Mouse (Mus musculus) neural tube, embryonic 11.5 days (tissue): Measurements from ENCODE around the gene Mtr. TPM values are rescaled to one million over a fixed set of nuclear protein-coding genes. Genes with fewer than 3 reads are reported as not detected.
A peak's percentile ranks its signal among the peaks of the same experiment; 100 is the strongest.

Experiments
- ATAC-seq: fragments of 200-750 bp; cut with Nextera tagmentation; 2 replicates; pipeline ENCODE4 v1.8.0; 2017; ENCODE audit warnings: moderate number of reproducible peaks, mild to moderate bottlenecking, moderate TSS enrichment, moderate library complexity; ENCODE audit not compliant: insufficient read depth, low FRiP score, low TSS enrichment
- DNase-seq: peaks from one replicate; pipeline ENCODE4 v3.0.0-alpha.2; 2015; ENCODE audit warnings: low spot score
- H3K27ac ChIP-seq: fragments of 300-500 bp; sonication (generic); 2 replicates; pipeline ENCODE4 v1.5.1; 2014; ENCODE audit warnings: low read depth, mild to moderate bottlenecking, low read length
- H3K27me3 ChIP-seq: fragments of 300-500 bp; sonication (generic); 2 replicates; pipeline ENCODE4 v1.6.1; 2014; ENCODE audit warnings: mild to moderate bottlenecking, low read length, mixed read lengths; ENCODE audit not compliant: control insufficient read depth, insufficient read depth
- H3K36me3 ChIP-seq: fragments of 300-500 bp; sonication (generic); 2 replicates; pipeline ENCODE4 v1.6.1; 2014; ENCODE audit warnings: mild to moderate bottlenecking, low read length, moderate library complexity, mixed read lengths; ENCODE audit not compliant: control insufficient read depth, insufficient read depth
- H3K4me1 ChIP-seq: fragments of 300-500 bp; sonication (generic); 2 replicates; pipeline ENCODE4 v1.6.1; 2014; ENCODE audit warnings: low read length, mixed read lengths; ENCODE audit not compliant: control insufficient read depth, insufficient read depth
- H3K4me2 ChIP-seq: fragments of 300-500 bp; sonication (generic); 2 replicates; pipeline ENCODE4 v1.6.1; 2014; ENCODE audit warnings: low read depth, mild to moderate bottlenecking, moderate library complexity
- H3K4me3 ChIP-seq: fragments of 300-500 bp; sonication (generic); 2 replicates; pipeline ENCODE4 v1.5.1; 2014; ENCODE audit warnings: low read depth, low read length
- H3K9ac ChIP-seq: fragments of 300-500 bp; sonication (generic); 2 replicates; pipeline ENCODE4 v1.6.1; 2014; ENCODE audit warnings: mild to moderate bottlenecking, low read length
- H3K9me3 ChIP-seq: fragments of 300-500 bp; sonication (generic); 2 replicates; pipeline ENCODE4 v1.6.1; 2016; ENCODE audit warnings: low read length; ENCODE audit not compliant: control insufficient read depth
- WGBS: fragments of 180-500 bp; shearing (Covaris S2); extraction: QIAGEN DNeasy Blood & Tissue Kit; methylation state at CpG from one replicate; pipeline ENCODE4 v1.1.7; 2014; 5-methylcytosine and 5-hydroxymethylcytosine counted together
- polyA plus RNA-seq: library from polyadenylated mRNA; unstranded; fragments of >200 nt; fragmentation: Nextera tagmentation; extraction: Ambion mirVana; gene quantifications from 2 replicates; pipeline ENCODE4 v1.2.1, GENCODE M21; 2014

Gene Mtr
- polyA plus RNA-seq: 13.4 and 16.3 TPM in 2 replicates

DNA sequence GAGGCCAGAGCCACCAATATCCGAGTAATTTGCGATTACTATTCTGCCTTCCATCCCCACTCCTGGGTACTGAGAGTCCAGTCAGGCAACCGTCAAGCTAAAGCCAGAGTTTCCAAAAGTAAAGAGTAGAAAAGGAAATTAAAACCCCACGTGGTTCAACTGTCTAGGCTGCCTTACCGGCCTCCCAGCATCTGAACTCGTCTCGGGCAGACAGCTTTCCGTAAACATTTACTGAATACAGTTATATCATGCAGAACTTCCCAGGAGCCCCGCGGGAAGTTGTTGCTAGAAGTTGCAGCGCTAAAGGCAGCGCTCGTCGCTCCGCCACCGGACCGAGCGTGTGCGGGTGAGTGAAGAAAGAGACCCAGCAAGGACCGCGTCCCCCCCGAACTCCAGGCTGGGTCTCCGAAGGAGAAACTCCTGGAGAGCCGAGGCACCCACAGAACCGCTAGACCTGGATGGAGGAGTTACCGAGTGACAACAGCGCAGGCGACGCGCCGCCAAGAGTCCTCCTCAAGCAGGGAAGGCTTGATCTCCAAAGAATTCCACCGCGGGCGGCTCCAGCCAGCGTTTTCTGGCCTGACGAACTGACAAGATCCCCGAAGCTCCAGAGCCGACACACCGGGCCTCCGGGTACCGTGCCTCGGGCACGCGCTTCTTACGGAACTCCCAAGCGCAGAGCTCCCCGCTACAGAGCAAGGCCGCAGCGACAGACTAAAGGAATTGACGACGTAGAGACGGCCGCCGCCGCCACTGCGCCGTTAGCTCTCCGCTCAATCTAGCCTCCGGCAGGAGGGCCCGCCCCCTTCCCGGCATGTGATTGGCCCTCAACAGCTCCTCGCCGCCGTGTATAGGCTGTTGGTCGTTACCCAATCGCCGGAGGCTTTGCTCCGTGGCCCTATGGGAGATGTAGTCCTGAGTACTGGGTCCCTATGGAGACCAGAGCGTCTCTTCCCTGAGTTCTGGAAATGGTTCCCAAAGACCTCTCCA is at the start of gene Mtr:
Gene Mtr (minus strand): TSS at position 723 of the 990 bp plus-strand sequence.
- H3K27ac ChIP-seq: peak within 1 kb of the TSS; percentile 72
- WGBS: under 1% methylated on average over 69 of the region's 69 CpGs
- peak within 1 kb of the TSS; percentile 68 for H3K4me2 ChIP-seq
- ATAC-seq (peak; percentile 100), DNase-seq (peak; percentile 96)
- peak within 1 kb of the TSS; percentile 83 for H3K9ac ChIP-seq
- peak within 1 kb of the TSS; percentile 82 for H3K4me3 ChIP-seq
- H3K36me3 ChIP-seq: no peaks in the 10 kb centered on the region
- H3K27me3 ChIP-seq: no peaks in the 10 kb centered on the region
- H3K9me3 ChIP-seq: no peaks in the 10 kb centered on the region
- peaks cover 10% of the 10 kb centered on the region; the same call in 1 of the 2 replicates for H3K4me1 ChIP-seq

DNA sequence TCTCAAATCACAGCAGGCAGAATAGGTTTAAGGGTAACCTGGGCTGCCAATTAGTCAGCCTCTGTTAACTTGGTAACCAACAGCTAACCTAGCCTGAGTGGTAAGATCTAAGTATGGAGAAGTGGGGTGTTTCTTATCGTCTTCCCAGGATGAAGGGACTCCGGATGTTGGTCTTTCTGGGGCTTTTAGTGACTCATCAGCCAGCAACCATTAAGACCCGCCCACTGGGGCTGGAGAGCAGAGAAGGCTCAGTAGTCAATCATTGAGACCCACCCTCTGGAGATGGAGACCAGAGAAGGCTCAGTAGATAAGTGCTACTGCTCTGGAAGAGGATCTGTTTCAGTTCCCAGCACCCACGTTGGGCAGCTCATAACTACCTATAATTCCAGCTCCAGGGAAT is 49.4 kb upstream of the Mtr start:
- DNase-seq (no peak), ATAC-seq (no peak)
- Histone ChIP-seq H3K27ac (no peak overlapping the region), H3K27me3 (no peaks in the 10 kb centered on the region), H3K4me3 (no peak overlapping the region), H3K36me3 (no peaks in the 10 kb centered on the region), H3K9me3 (no peaks in the 10 kb centered on the region), H3K4me1 (no peaks in the 10 kb centered on the region), H3K9ac (no peak overlapping the region), H3K4me2 (no peak overlapping the region)
- 80% methylated on average over 4 of the region's 4 CpGs for WGBS

DNA sequence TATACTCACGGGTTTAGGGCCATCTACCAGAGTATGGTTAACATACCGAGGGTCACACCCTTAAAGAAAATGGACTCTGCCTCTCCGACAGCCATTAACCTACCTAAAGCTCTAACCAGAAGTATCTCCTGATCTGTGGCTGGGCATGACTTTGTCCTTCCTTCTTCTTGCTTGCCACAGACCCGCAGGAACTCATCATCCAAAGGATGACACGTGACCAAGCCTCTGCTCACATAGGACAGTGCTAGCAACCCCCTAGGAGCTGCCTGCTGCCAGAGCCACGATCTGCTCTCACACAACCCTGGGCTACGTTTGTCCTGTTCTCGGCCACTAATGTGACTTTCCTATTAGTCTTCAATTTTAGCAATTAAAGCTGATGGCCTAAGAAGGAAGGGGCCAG is 47.6 kb upstream of the Mtr start:
- Histone ChIP-seq H3K27me3 (no peaks in the 10 kb centered on the region), H3K4me1 (no peaks in the 10 kb centered on the region), H3K9me3 (no peaks in the 10 kb centered on the region), H3K36me3 (no peaks in the 10 kb centered on the region), H3K27ac (no peak overlapping the region), H3K4me2 (no peak overlapping the region), H3K4me3 (no peak overlapping the region), H3K9ac (no peak overlapping the region)
- DNase-seq: no peak
- ATAC-seq: no peak
- WGBS: 90% methylated on average over 8 of the region's 8 CpGs

DNA sequence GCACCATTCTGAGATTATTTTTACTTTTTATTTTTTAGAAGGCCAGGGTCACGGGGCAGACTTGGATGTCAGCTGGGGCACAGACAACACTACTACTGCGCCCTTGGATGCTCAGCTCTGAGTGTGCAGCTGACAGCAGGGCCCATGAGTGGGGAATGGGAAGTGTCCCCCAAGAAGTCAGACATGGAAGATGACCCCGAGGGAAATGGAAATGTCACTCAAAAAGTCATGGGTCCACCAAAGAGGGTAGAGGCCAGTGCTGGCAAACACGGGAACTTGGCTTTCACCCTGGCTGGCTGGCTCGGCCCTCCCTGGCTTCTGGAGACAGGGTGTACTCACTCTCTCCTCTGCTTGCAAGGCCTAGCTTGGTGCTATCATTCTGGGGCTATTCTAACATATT is 47.1 kb upstream of the Mtr start:
- Histone ChIP-seq H3K36me3 (no peaks in the 10 kb centered on the region), H3K4me3 (no peak overlapping the region), H3K4me2 (no peak overlapping the region), H3K27ac (no peak overlapping the region), H3K9me3 (no peaks in the 10 kb centered on the region), H3K9ac (no peak overlapping the region), H3K27me3 (no peaks in the 10 kb centered on the region), H3K4me1 (no peaks in the 10 kb centered on the region)
- DNase-seq (no peak), ATAC-seq (no peak)
- 84% methylated on average over 5 of the region's 5 CpGs for WGBS

DNA sequence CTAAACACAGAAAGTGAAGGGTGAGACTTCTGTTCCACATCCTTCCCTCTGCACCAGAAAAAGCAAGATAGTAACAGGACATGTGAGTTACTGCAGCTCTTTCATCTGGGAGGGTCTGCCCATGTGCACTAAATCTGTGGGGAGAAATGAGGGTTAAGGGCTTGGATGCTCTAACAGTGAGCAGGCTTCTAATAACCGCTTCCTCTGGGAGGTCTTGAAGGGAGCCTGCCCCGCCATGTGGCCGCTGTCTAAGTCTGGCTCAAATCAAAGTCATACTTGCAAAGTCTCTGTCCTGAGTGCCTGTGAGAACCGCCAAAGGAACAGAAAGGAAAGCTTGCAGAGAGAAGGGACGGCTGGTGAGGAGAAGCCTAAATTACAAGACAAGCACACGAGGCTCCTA is 39.9 kb upstream of the Mtr start:
- Histone ChIP-seq H3K27ac (no peak overlapping the region), H3K4me1 (no peaks in the 10 kb centered on the region), H3K27me3 (no peaks in the 10 kb centered on the region), H3K4me3 (no peak overlapping the region), H3K36me3 (no peaks in the 10 kb centered on the region), H3K9ac (no peak overlapping the region), H3K9me3 (no peaks in the 10 kb centered on the region), H3K4me2 (no peak overlapping the region)
- DNase-seq (no peak), ATAC-seq (no peak)
- 90% methylated on average over 6 of the region's 6 CpGs for WGBS

DNA sequence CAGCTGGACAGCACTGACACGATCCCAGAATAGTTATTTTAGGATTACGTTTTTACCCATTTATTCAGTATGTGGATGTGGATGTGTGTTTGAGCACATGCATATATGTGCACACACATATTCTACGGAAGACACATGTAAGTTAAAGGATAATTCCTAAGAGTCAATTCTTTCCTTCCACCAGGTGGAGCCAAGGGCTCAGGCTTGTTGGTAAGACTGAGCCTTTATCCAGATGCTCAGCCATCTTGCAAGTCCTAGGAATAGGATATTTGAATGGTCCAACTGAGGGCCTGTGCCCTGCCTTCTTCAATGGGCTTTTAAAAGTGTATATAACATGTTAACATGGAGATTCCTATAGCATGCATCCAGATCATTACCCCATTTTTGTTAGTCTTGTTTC is 38.8 kb upstream of the Mtr start:
- no peak overlapping the region for H3K27ac ChIP-seq
- WGBS: 93% methylated on average over 3 of the region's 3 CpGs

DNA sequence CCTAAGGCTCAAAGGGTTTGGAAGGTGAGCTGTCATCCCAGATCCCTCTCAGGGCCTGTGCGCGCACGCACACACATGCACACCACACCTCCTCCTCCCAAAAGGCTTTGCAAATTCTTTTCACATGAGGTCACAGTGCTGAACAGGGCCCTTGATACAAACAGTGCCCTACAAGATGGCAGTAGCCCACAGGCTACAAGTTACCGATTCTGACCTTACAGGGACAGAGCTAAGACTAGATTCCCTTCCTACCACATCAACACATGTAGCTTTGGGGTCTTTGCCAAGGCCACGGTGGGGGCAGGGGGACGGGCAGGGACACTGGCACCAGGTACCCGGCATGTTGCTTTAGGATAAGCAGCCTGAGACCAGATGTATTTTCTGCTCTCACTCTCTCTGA is 35.9 kb upstream of the Mtr start:
- DNase-seq: no peak
- Histone ChIP-seq H3K4me3 (no peak overlapping the region), H3K27ac (no peak overlapping the region), H3K4me2 (no peak overlapping the region), H3K36me3 (no peaks in the 10 kb centered on the region), H3K9me3 (no peaks in the 10 kb centered on the region), H3K9ac (no peak overlapping the region), H3K4me1 (no peaks in the 10 kb centered on the region), H3K27me3 (no peaks in the 10 kb centered on the region)
- ATAC-seq: no peak
- WGBS: 87% methylated on average over 7 of the region's 7 CpGs

More for the DNA sequence above, 38.8 kb upstream of the Mtr start:
- Histone ChIP-seq H3K4me1 (no peaks in the 10 kb centered on the region), H3K4me2 (no peak overlapping the region), H3K4me3 (no peak overlapping the region), H3K36me3 (no peaks in the 10 kb centered on the region), H3K9me3 (no peaks in the 10 kb centered on the region), H3K27me3 (no peaks in the 10 kb centered on the region), H3K9ac (no peak overlapping the region)
- DNase-seq (no peak), ATAC-seq (no peak)

DNA sequence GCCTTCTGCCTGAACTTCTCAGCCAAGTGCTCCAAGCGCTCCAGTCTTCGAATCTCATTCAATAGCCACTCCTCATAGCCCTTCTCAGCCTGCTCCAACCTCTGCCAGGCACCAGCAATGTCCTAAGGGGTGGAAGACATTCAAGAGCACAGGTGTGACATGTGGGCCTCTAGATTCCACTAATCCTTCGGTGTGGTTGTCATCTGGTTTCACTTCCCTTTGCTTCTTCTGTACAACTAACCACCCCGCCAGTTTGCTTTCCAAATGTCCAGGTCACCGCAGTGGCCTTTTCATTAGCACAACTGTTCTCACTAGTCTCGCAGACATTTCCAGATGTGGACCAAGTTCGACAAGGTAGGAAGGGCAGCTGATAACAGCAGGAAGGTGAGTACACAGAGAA is 32.8 kb upstream of the Mtr start:
- WGBS: 90% methylated on average over 7 of the region's 7 CpGs
- H3K27ac ChIP-seq: no peak overlapping the region
- ATAC-seq (no peak), DNase-seq (no peak)
- no peaks in the 10 kb centered on the region for H3K9me3 ChIP-seq
- H3K4me3 ChIP-seq: no peak overlapping the region
- H3K36me3 ChIP-seq: no peaks in the 10 kb centered on the region
- H3K9ac ChIP-seq: no peak overlapping the region
- no peaks in the 10 kb centered on the region for H3K4me1 ChIP-seq
- no peak overlapping the region for H3K4me2 ChIP-seq
- H3K27me3 ChIP-seq: no peaks in the 10 kb centered on the region

DNA sequence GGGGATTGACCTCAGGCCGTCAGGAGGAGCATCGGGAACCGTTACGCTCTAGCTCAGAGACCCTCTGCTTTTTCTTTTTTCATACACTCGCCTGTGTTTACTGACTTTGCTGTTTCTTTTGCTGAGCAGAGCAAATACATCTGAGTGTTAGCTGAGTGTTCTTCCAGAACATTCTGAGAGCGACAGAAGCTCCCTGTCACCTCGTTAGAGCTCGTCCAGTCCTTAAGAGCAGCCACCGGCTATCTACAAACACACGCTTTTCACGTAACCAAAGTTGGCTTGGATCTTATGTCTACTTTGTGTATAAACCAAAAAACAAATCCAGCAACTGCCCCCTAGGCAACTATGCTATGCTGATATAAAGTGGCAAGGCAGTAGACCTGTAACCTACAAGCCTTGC is 26.6 kb upstream of the Mtr start:
- Histone ChIP-seq H3K4me2 (no peak overlapping the region), H3K27ac (no peak overlapping the region), H3K36me3 (no peaks in the 10 kb centered on the region), H3K4me1 (no peaks in the 10 kb centered on the region), H3K9me3 (no peaks in the 10 kb centered on the region), H3K9ac (no peak overlapping the region), H3K4me3 (no peak overlapping the region), H3K27me3 (no peaks in the 10 kb centered on the region)
- WGBS: 92% methylated on average over 11 of the region's 11 CpGs
- no peak for DNase-seq
- no peak for ATAC-seq
